ENCODE assay signal across 8 mouse cellular contexts in genomic region chr1:160308996-160309395, GRCm38 (mm10).
DNase-seq lines count a peak whose midpoint lies in the region; ATAC-seq and TF ChIP-seq lines count a peak whose summit lies in the region.

No protein-coding gene starts in this region.

- H3K4me1 ChIP-seq in ES-E14 (ENCODE audit: control insufficient read depth in 2 of 2, insufficient read depth in 2 of 2, low read length in 2 of 2, poor library complexity in 1 of 2), result peaks cover 11 to 14% of the 10 kb centered on the region in 2 experiments; a peak in 3 of 4 replicates
- H3K4me1 ChIP-seq in kidney, embryonic 14.5 days (ENCODE audit: control insufficient read depth, insufficient read depth, low read length), result no peaks in the 10 kb centered on the region

- no peaks in the 10 kb centered on the region; the same call in 1 of the 2 replicates for H3K36me3 ChIP-seq in ES-E14 (ENCODE audit: control insufficient read depth, insufficient read depth, low read length, poor library complexity, severe bottlenecking)
- H3K36me3 ChIP-seq in kidney, embryonic 14.5 days (ENCODE audit: control insufficient read depth, insufficient read depth, low read length), result no peaks in the 10 kb centered on the region

- H3K27ac ChIP-seq in ES-E14 (ENCODE audit: insufficient read depth, low read depth, low read length, poor library complexity, severe bottlenecking), result no peak overlapping the region
- H3K27ac ChIP-seq in kidney, embryonic 14.5 days (ENCODE audit: low read depth, low read length), result no peak overlapping the region

- no peak overlapping the region for H3K9ac ChIP-seq in ES-E14 (ENCODE audit: insufficient read depth, low read depth, low read length, poor library complexity, severe bottlenecking)
- H3K9ac ChIP-seq in kidney, embryonic 14.5 days (ENCODE audit: low read depth, low read length), result no peak overlapping the region

- in situ Hi-C loops in ES-E14 (cut with MboI; ENCODE audit: low sequenced_read_pairs in 2 of 2, unreplicated experiment in 2 of 2), result no loop called here

- H3K4me2 ChIP-seq in kidney, embryonic 14.5 days (replicated peaks; ENCODE audit: low read depth, low read length), result no peak overlapping the region

- 37% methylated on average over 7 of the region's 7 CpGs for WGBS in kidney, embryonic 14.5 days

- ATAC-seq in kidney, embryonic 14.5 days (ENCODE audit: low FRiP score, low TSS enrichment), result peak; percentile 37; the same call in 1 of the 2 replicates

- no peaks in the 10 kb centered on the region for H3K27me3 ChIP-seq in kidney, embryonic 14.5 days (ENCODE audit: control insufficient read depth, insufficient read depth, low read length)

- no peaks in the 10 kb centered on the region for H3K9me3 ChIP-seq in ES-E14 (ENCODE audit: control insufficient read depth, insufficient read depth, low read depth, low read length)
- H3K9me3 ChIP-seq in kidney, embryonic 14.5 days (ENCODE audit: control insufficient read depth, low read length), result no peaks in the 10 kb centered on the region

- peak; percentile 76 for DNase-seq in CD4-positive, CD25-positive, alpha-beta regulatory T cell, adult 2 months (ENCODE audit: low read depth, low spot score)
- DNase-seq in ES-E14 (ENCODE audit: low read depth, low spot score), result peak; percentile 39
- peak; percentile 80 to 85 for DNase-seq in lung, postnatal 4 days
- DNase-seq in thymus, postnatal 4 days, result peak; percentile 64
- no peak for DNase-seq in frontal cortex, postnatal 25 days (ENCODE audit: low spot score in 2 of 2)
- no peak for DNase-seq in c-Kit-positive CD71-positive TER-119-positive erythroid progenitor cells, embryonic 14.5 days (ENCODE audit: low spot score)
- DNase-seq in neural tube, embryonic 10.5 days (ENCODE audit: extremely low spot score, low spot score), result no peak

- peak overlapping the region in 1 of 2 experiments; percentile 3; a peak in 1 of 4 replicates for H3K4me3 ChIP-seq in ES-E14 (ENCODE audit: insufficient read depth in 1 of 2, low read depth in 1 of 2, low read length in 2 of 2, poor library complexity in 1 of 2, severe bottlenecking in 1 of 2)
- H3K4me3 ChIP-seq in kidney, embryonic 14.5 days (ENCODE audit: low read length), result no peak overlapping the region

TF ChIP-seq in ES-E14, 5 proteins besides CTCF, POLR2A, EP300 and RAD21:
- TF ChIP-seq CHD2 (IDR thresholded peaks at IDR 0.05; ENCODE audit: low read depth, low read length) (no peak), ZC3H11A (IDR thresholded peaks at IDR 0.05; ENCODE audit: borderline replicate concordance, low read depth, low read length) (no peak), MAFK (IDR thresholded peaks at IDR 0.05; ENCODE audit: insufficient read depth, low read depth, low read length) (no peak), ZNF384 (IDR thresholded peaks at IDR 0.05; ENCODE audit: low read depth, low read length) (no peak), HCFC1 (IDR thresholded peaks at IDR 0.05; ENCODE audit: borderline replicate concordance, insufficient read depth, low read length) (no peak)

Comparison
In these comparisons a context has a peak if more than half of its experiments do, and no peak if none do; other contexts are left out.
1. DNase-seq: peak in CD4-positive, CD25-positive, alpha-beta regulatory T cell, adult 2 months (single experiment), ES-E14 (single experiment), lung, postnatal 4 days (2 of 2) and thymus, postnatal 4 days (single experiment); none in frontal cortex, postnatal 25 days (0 of 2), c-Kit-positive CD71-positive TER-119-positive erythroid progenitor cells, embryonic 14.5 days (single experiment) and neural tube, embryonic 10.5 days (single experiment).